Mouse (Mus musculus): Measurements from ENCODE around the gene Chrdl2. TPM values are rescaled to one million over a fixed set of nuclear protein-coding genes. Genes with fewer than 3 reads are reported as not detected.
"Not testable (repeated sequence)": the region's sequence is repeated elsewhere in the genome, so short reads cannot be mapped to it uniquely, and the experiment has no call there.

Gene Chrdl2
- polyA plus RNA-seq, 1 experiment from 2014 or later, result not detected

GRCm38 (mm10) chr7:99969151-99969550, 36.8 kb upstream of the Chrdl2 start:
- no peaks in the 10 kb centered on the region for H3K27me3 ChIP-seq (replicated peaks; ENCODE audit: control insufficient read depth, insufficient read depth, low read length)
- no peak overlapping the region for H3K4me3 ChIP-seq (ENCODE audit: low read depth, low read length)
- H3K4me2 ChIP-seq (ENCODE audit: low read length), result no peak overlapping the region
- no peaks in the 10 kb centered on the region for H3K36me3 ChIP-seq (ENCODE audit: control insufficient read depth, insufficient read depth, low read length)
- H3K4me1 ChIP-seq (ENCODE audit: control insufficient read depth, insufficient read depth, low read length), result peaks cover 38% of the 10 kb centered on the region
- H3K9ac ChIP-seq (ENCODE audit: low read length), result no peak overlapping the region
- DNase-seq (ENCODE audit: low spot score) (no peak), ATAC-seq (no peak)
- H3K9me3 ChIP-seq (replicated peaks; ENCODE audit: control insufficient read depth, low read length), result no peaks in the 10 kb centered on the region
- H3K27ac ChIP-seq (ENCODE audit: low read depth, low read length), result no peak overlapping the region
- WGBS, result 70% methylated on average over 4 of the region's 4 CpGs

GRCm38 (mm10) chr7:99971926-99972325, 34.0 kb upstream of the Chrdl2 start:
- Histone ChIP-seq H3K9ac (ENCODE audit: low read length) (no peak overlapping the region), H3K27ac (ENCODE audit: low read depth, low read length) (no peak overlapping the region), H3K4me2 (ENCODE audit: low read length) (no peak overlapping the region), H3K4me1 (ENCODE audit: control insufficient read depth, insufficient read depth, low read length) (peaks cover 21% of the 10 kb centered on the region), H3K27me3 (replicated peaks; ENCODE audit: control insufficient read depth, insufficient read depth, low read length) (no peaks in the 10 kb centered on the region), H3K4me3 (ENCODE audit: low read depth, low read length) (no peak overlapping the region), H3K36me3 (ENCODE audit: control insufficient read depth, insufficient read depth, low read length) (no peaks in the 10 kb centered on the region), H3K9me3 (replicated peaks; ENCODE audit: control insufficient read depth, low read length) (no peaks in the 10 kb centered on the region)
- 81% methylated on average over 2 of the region's 2 CpGs for WGBS
- DNase-seq (ENCODE audit: low spot score) (no peak), ATAC-seq (no peak)

- not testable (repeated sequence) for H3K36me3 ChIP-seq (ENCODE audit: control insufficient read depth, insufficient read depth, low read length); H3K27me3 ChIP-seq (replicated peaks; ENCODE audit: control insufficient read depth, insufficient read depth, low read length); H3K9ac ChIP-seq (ENCODE audit: low read length); ATAC-seq; H3K27ac ChIP-seq (ENCODE audit: low read depth, low read length); H3K4me3 ChIP-seq (ENCODE audit: low read depth, low read length); H3K9me3 ChIP-seq (replicated peaks; ENCODE audit: control insufficient read depth, low read length); H3K4me2 ChIP-seq (ENCODE audit: low read length); DNase-seq (ENCODE audit: low spot score)
- H3K4me1 ChIP-seq (ENCODE audit: control insufficient read depth, insufficient read depth, low read length), result peaks cover 21% of the 10 kb centered on the region
- WGBS, result 81% methylated on average over 3 of the region's 3 CpGs
These were observed 33.1 kb upstream of the Chrdl2 start for GRCm38 (mm10) chr7:99972912-99973311.

- H3K9me3 ChIP-seq (replicated peaks; ENCODE audit: control insufficient read depth, low read length), result no peaks in the 10 kb centered on the region
- no peak overlapping the region for H3K4me2 ChIP-seq (ENCODE audit: low read length)
- no peak overlapping the region for H3K27ac ChIP-seq (ENCODE audit: low read depth, low read length)
- no peaks in the 10 kb centered on the region for H3K36me3 ChIP-seq (ENCODE audit: control insufficient read depth, insufficient read depth, low read length)
- ATAC-seq (no peak), DNase-seq (ENCODE audit: low spot score) (no peak)
- peaks cover 14% of the 10 kb centered on the region for H3K4me1 ChIP-seq (ENCODE audit: control insufficient read depth, insufficient read depth, low read length)
- H3K27me3 ChIP-seq (replicated peaks; ENCODE audit: control insufficient read depth, insufficient read depth, low read length), result no peaks in the 10 kb centered on the region
- 83% methylated on average over 10 of the region's 10 CpGs for WGBS
- H3K9ac ChIP-seq (ENCODE audit: low read length), result no peak overlapping the region
- no peak overlapping the region for H3K4me3 ChIP-seq (ENCODE audit: low read depth, low read length)
These were observed 31.6 kb upstream of the Chrdl2 start for GRCm38 (mm10) chr7:99974208-99974970.

GRCm38 (mm10) chr7:99975819-99976575, 30.0 kb upstream of the Chrdl2 start:
- DNase-seq (ENCODE audit: low spot score), result no peak
- Histone ChIP-seq H3K27ac (ENCODE audit: low read depth, low read length) (no peak overlapping the region), H3K27me3 (replicated peaks; ENCODE audit: control insufficient read depth, insufficient read depth, low read length) (no peaks in the 10 kb centered on the region), H3K4me1 (ENCODE audit: control insufficient read depth, insufficient read depth, low read length) (peaks cover 10% of the 10 kb centered on the region), H3K9ac (ENCODE audit: low read length) (no peak overlapping the region), H3K9me3 (replicated peaks; ENCODE audit: control insufficient read depth, low read length) (no peaks in the 10 kb centered on the region), H3K36me3 (ENCODE audit: control insufficient read depth, insufficient read depth, low read length) (no peaks in the 10 kb centered on the region), H3K4me3 (ENCODE audit: low read depth, low read length) (no peak overlapping the region), H3K4me2 (ENCODE audit: low read length) (no peak overlapping the region)
- no peak for ATAC-seq
- WGBS, result 86% methylated on average over 5 of the region's 5 CpGs

GRCm38 (mm10) chr7:99978041-99978440, 27.9 kb upstream of the Chrdl2 start:
- WGBS, result 91% methylated on average over 2 of the region's 2 CpGs
- no peak overlapping the region for H3K9ac ChIP-seq (ENCODE audit: low read length)
- H3K9me3 ChIP-seq (replicated peaks; ENCODE audit: control insufficient read depth, low read length), result no peaks in the 10 kb centered on the region
- H3K36me3 ChIP-seq (ENCODE audit: control insufficient read depth, insufficient read depth, low read length), result no peaks in the 10 kb centered on the region
- H3K27ac ChIP-seq (ENCODE audit: low read depth, low read length), result no peak overlapping the region
- H3K4me3 ChIP-seq (ENCODE audit: low read depth, low read length), result no peak overlapping the region
- H3K27me3 ChIP-seq (replicated peaks; ENCODE audit: control insufficient read depth, insufficient read depth, low read length), result no peaks in the 10 kb centered on the region
- peaks cover 10% of the 10 kb centered on the region for H3K4me1 ChIP-seq (ENCODE audit: control insufficient read depth, insufficient read depth, low read length)
- no peak overlapping the region for H3K4me2 ChIP-seq (ENCODE audit: low read length)
- ATAC-seq (no peak), DNase-seq (ENCODE audit: low spot score) (no peak)

- WGBS, result 6% methylated on average over 6 of the region's 6 CpGs
- ATAC-seq, result no peak
These were observed 26.9 kb upstream of the Chrdl2 start for GRCm38 (mm10) chr7:99979081-99979480.

GRCm38 (mm10) chr7:99979546-99980131, 26.3 kb upstream of the Chrdl2 start:
- Histone ChIP-seq H3K27ac (ENCODE audit: low read depth, low read length) (peak overlapping the region; percentile 96), H3K36me3 (ENCODE audit: control insufficient read depth, insufficient read depth, low read length) (no peaks in the 10 kb centered on the region), H3K4me1 (ENCODE audit: control insufficient read depth, insufficient read depth, low read length) (peaks cover 10% of the 10 kb centered on the region), H3K9me3 (replicated peaks; ENCODE audit: control insufficient read depth, low read length) (no peaks in the 10 kb centered on the region), H3K4me3 (ENCODE audit: low read depth, low read length) (peak overlapping the region; percentile 95), H3K27me3 (replicated peaks; ENCODE audit: control insufficient read depth, insufficient read depth, low read length) (no peaks in the 10 kb centered on the region), H3K9ac (ENCODE audit: low read length) (peak overlapping the region; percentile 95), H3K4me2 (ENCODE audit: low read length) (peak overlapping the region; percentile 77)
- WGBS, result 0% methylated on average over 37 of the region's 51 CpGs
- peak; percentile 71 for ATAC-seq
- peak; percentile 46 for DNase-seq (ENCODE audit: low spot score)

More at GRCm38 (mm10) chr7:99979081-99979480, 26.9 kb upstream of the Chrdl2 start:
- H3K4me1 ChIP-seq (ENCODE audit: control insufficient read depth, insufficient read depth, low read length), result peaks cover 10% of the 10 kb centered on the region
- peak overlapping the region; percentile 95 for H3K4me3 ChIP-seq (ENCODE audit: low read depth, low read length)
- no peak overlapping the region for H3K27ac ChIP-seq (ENCODE audit: low read depth, low read length)
- no peak for DNase-seq (ENCODE audit: low spot score)
- no peaks in the 10 kb centered on the region for H3K27me3 ChIP-seq (replicated peaks; ENCODE audit: control insufficient read depth, insufficient read depth, low read length)
- H3K9ac ChIP-seq (ENCODE audit: low read length), result peak overlapping the region; percentile 95
- no peaks in the 10 kb centered on the region for H3K36me3 ChIP-seq (ENCODE audit: control insufficient read depth, insufficient read depth, low read length)
- H3K9me3 ChIP-seq (replicated peaks; ENCODE audit: control insufficient read depth, low read length), result no peaks in the 10 kb centered on the region
- H3K4me2 ChIP-seq (ENCODE audit: low read length), result peak overlapping the region; percentile 77

All from forebrain, embryonic 14.5 days (tissue).